Mouse (Mus musculus) limb, embryonic 12.5 days (tissue): Measurements from ENCODE around the gene Tmbim1. TPM values are rescaled to one million over a fixed set of nuclear protein-coding genes. Genes with fewer than 3 reads are reported as not detected.

Source experiments
- ATAC-seq: fragments of 200-750 bp; cut with Nextera tagmentation; 2 replicates; pipeline ENCODE4 v1.8.0; 2017; ENCODE audit warnings: low read depth, moderate TSS enrichment; ENCODE audit not compliant: insufficient number of reproducible peaks, insufficient read depth, low FRiP score, low TSS enrichment
- H3K27ac ChIP-seq: fragments of 300-500 bp; sonication (generic); 2 replicates; pipeline ENCODE4 v1.5.1; 2016; ENCODE audit warnings: mild to moderate bottlenecking, moderate library complexity
- H3K27me3 ChIP-seq: fragments of 300-500 bp; sonication (generic); 2 replicates; pipeline ENCODE4 v1.6.1; 2016; ENCODE audit warnings: mild to moderate bottlenecking, moderate library complexity
- H3K36me3 ChIP-seq: fragments of 300-500 bp; sonication (generic); 2 replicates; pipeline ENCODE4 v1.6.1; 2016; ENCODE audit warnings: mild to moderate bottlenecking, moderate library complexity
- H3K4me1 ChIP-seq: fragments of 300-500 bp; sonication (generic); replicated peaks from 2 replicates; pipeline ENCODE4 v1.6.1; 2016
- H3K4me2 ChIP-seq: fragments of 300-500 bp; sonication (generic); 2 replicates; pipeline ENCODE4 v1.6.1; 2016; ENCODE audit warnings: mild to moderate bottlenecking, moderate library complexity
- H3K4me3 ChIP-seq: fragments of 300-500 bp; sonication (generic); replicated peaks from 2 replicates; pipeline ENCODE4 v1.5.1; 2016; ENCODE audit warnings: mild to moderate bottlenecking
- H3K9ac ChIP-seq: fragments of 300-500 bp; sonication (generic); replicated peaks from 2 replicates; pipeline ENCODE4 v1.6.1; 2016; ENCODE audit warnings: mild to moderate bottlenecking, moderate library complexity
- H3K9me3 ChIP-seq: fragments of 300-500 bp; sonication (generic); 2 replicates; pipeline ENCODE4 v1.6.1; 2016; ENCODE audit warnings: mild to moderate bottlenecking, moderate library complexity
- WGBS: fragments of 180-500 bp; shearing (Covaris S2); methylation state at CpG from one replicate; pipeline ENCODE4 v1.1.7; 2016; 5-methylcytosine and 5-hydroxymethylcytosine counted together
- polyA plus RNA-seq: library from polyadenylated mRNA; unstranded; fragments of >200 nt; fragmentation: Nextera tagmentation; extraction: Ambion mirVana; gene quantifications from 2 replicates; pipeline ENCODE4 v1.2.1, GENCODE M21; 2016

The Tmbim1 gene
- polyA plus RNA-seq, 1 experiment from 2014 or later: 18.0 TPM

DNA sequence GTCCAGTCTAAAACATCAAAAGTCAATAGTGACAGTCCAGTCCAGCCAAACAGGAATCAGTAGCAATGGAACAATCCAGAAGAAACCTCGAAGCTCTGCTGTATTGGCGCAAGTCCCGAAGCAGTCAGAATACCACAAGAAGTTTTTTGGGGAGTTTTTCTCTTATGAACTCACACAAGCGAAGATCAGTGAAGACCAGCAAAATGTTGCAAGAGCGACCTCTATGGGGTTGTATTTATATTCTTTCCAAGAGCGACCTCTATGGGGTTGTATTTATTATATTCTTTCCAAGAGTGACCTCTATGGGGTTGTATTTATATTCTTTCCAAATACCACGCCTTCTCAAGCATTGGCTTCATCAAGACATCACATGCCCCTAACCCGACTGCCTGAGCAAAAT is 36.7 kb downstream of the Tmbim1 start:
- no peaks in the 10 kb centered on the region for H3K27me3 ChIP-seq
- no peak overlapping the region for H3K9ac ChIP-seq
- WGBS: 86% methylated on average over 8 of the region's 8 CpGs
- H3K27ac ChIP-seq: no peak overlapping the region
- no peaks in the 10 kb centered on the region for H3K9me3 ChIP-seq
- ATAC-seq: no peak
- H3K4me3 ChIP-seq: no peak overlapping the region
- H3K36me3 ChIP-seq: peaks cover 54% of the 10 kb centered on the region
- H3K4me2 ChIP-seq: no peak overlapping the region
- no peaks in the 10 kb centered on the region for H3K4me1 ChIP-seq

DNA sequence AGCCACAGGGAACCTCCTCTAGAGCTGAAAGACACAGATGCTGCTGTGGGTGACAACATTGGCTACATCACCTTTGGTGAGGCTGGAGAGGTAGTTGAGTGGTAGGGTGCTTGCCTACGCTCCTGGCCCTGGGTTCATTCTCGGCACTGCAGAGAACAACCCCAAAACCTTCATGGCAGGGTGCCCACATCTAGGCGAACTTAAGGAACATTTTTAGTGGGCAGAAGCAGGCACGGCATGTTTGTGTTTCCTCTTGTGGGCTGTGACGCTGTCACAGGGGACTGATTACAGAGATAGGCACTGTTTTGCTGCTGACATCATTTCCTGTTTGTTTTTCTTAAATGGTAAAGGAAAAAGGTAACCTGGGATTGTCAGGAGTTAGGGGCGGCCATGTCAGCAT is 42.9 kb downstream of the Tmbim1 start:
- 94% methylated on average over 6 of the region's 6 CpGs for WGBS
- H3K36me3 ChIP-seq: peaks cover 94% of the 10 kb centered on the region
- no peak for ATAC-seq

DNA sequence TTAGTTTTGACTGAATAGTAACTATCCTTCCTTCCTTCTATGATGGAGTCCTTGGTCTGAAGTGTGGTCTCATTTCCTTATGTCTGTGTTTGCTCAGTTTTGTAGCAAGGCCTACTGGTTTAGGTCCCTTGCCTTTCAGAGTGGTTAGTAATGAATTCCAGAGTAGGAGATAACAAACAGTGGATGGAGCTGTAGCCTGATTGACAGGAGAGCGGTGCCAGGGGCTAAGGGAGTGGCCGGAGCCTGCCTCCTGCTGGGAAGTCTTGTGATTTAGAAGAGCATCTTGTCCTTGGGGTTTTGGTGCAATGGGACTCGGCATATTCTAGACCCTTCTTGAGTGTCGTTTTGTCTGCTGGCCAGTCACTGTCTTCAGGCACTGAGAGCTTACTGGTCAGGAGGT is 48.6 kb downstream of the Tmbim1 start:
- Histone ChIP-seq H3K4me1 (no peaks in the 10 kb centered on the region), H3K9me3 (no peaks in the 10 kb centered on the region), H3K4me3 (no peak overlapping the region), H3K27me3 (no peaks in the 10 kb centered on the region), H3K4me2 (no peak overlapping the region), H3K27ac (no peak overlapping the region), H3K9ac (no peak overlapping the region), H3K36me3 (peaks cover 92% of the 10 kb centered on the region)
- ATAC-seq: no peak
- WGBS: 84% methylated on average over 4 of the region's 4 CpGs

More for the DNA sequence above, 42.9 kb downstream of the Tmbim1 start:
- Histone ChIP-seq H3K9me3 (no peaks in the 10 kb centered on the region), H3K9ac (no peak overlapping the region), H3K27ac (no peak overlapping the region), H3K4me1 (no peaks in the 10 kb centered on the region), H3K27me3 (no peaks in the 10 kb centered on the region), H3K4me3 (no peak overlapping the region), H3K4me2 (no peak overlapping the region)

DNA sequence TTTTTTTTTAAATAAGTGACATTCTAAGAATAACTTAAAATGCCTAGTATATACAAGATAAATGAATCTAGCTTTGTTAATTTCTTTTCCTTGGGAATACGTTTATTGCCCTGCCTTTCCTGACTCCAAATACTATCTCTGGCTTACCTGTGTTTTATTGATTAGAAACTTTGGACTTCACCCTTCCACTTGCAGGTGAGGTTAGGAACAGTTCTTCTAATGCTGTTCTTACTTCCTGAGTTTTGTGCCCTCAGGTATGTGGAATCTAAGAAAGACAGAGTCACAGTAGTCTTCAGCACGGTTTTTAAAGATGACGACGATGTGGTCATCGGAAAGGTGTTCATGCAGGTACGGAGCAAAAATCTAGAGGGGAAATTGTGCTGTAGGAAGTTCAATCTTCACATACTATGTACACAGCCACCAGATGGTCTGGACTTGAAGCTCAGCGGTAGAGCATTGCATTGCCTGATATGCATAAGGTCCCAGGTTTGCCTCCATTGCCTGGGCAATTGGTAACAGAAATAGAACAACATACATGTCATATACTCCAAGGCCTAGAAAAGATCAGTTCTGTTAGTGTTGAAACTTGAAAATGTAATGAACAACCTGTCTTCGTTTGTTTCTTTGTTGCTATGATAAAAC is 49.6 kb downstream of the Tmbim1 start:
- Histone ChIP-seq H3K4me2 (no peak overlapping the region), H3K9me3 (no peaks in the 10 kb centered on the region), H3K27me3 (no peaks in the 10 kb centered on the region), H3K4me3 (no peak overlapping the region), H3K36me3 (peaks cover 92% of the 10 kb centered on the region), H3K27ac (no peak overlapping the region), H3K4me1 (no peaks in the 10 kb centered on the region), H3K9ac (no peak overlapping the region)
- WGBS: 96% methylated on average over 8 of the region's 8 CpGs
- ATAC-seq: no peak

DNA sequence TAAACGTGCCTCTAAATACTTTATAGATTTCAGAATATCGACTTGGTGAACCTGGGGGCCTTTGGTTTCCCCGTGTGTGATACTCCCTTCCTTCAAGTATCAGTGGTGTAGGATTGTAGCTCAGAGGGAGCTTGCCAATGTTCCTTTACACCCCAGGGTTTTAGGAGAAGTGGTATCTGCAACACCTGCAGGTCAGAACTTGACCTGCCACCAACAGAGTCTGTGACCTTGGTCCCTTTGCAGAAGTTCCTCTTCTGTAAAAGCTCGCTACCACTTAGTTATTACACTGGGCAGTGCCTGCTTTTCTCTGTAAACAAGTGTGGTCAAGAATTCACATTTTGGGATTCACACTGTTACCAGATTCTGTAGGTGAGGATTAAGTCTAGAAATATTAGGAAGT is 55.3 kb downstream of the Tmbim1 start:
- Histone ChIP-seq H3K9ac (no peak overlapping the region), H3K36me3 (peaks cover 91% of the 10 kb centered on the region), H3K4me3 (no peak overlapping the region), H3K27ac (no peak overlapping the region), H3K9me3 (no peaks in the 10 kb centered on the region), H3K4me2 (no peak overlapping the region), H3K27me3 (no peaks in the 10 kb centered on the region), H3K4me1 (peaks cover 12% of the 10 kb centered on the region; the same call in 1 of the 2 replicates)
- WGBS: 87% methylated on average over 4 of the region's 4 CpGs
- ATAC-seq: no peak

DNA sequence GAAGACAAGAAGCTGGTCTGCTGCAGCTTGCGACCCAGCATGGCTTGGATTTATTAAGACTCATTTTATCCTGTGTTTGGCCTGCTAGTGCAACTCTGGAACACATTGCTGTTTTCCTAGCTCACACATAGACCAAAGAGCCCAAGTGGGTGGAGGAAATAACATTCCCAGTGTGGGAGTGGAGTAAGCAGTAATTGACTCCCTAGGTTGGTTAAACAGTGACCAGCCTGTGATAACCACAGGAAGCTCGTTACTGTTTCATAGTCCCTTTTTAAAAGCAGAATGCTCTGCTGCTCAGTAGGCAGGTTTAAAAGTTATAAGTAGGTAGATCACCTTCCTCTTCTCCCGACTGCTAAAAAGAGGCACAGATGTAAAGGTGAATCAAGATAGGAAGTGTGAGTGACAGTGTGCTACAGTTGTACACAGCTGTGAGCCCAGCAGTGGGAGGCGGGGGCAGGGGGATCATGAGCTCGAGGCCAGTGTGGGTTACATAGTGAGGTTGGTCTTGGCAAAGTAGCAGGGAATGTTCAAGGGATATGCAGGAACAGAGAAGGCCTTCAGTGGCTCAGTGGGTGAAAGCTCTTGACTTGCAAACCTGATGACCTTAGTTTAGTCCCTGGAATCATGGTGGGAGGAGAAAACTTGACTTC is 56.0 kb downstream of the Tmbim1 start:
- H3K27ac ChIP-seq: peak overlapping the region; percentile 47; the same call in 1 of the 2 replicates
- no peaks in the 10 kb centered on the region for H3K27me3 ChIP-seq
- ATAC-seq: no peak
- peaks cover 15% of the 10 kb centered on the region; the same call in 1 of the 2 replicates for H3K4me1 ChIP-seq
- no peak overlapping the region for H3K4me3 ChIP-seq
- H3K4me2 ChIP-seq: no peak overlapping the region
- 55% methylated on average over 5 of the region's 5 CpGs for WGBS
- no peaks in the 10 kb centered on the region for H3K9me3 ChIP-seq
- no peak overlapping the region for H3K9ac ChIP-seq
- peaks cover 85% of the 10 kb centered on the region for H3K36me3 ChIP-seq

DNA sequence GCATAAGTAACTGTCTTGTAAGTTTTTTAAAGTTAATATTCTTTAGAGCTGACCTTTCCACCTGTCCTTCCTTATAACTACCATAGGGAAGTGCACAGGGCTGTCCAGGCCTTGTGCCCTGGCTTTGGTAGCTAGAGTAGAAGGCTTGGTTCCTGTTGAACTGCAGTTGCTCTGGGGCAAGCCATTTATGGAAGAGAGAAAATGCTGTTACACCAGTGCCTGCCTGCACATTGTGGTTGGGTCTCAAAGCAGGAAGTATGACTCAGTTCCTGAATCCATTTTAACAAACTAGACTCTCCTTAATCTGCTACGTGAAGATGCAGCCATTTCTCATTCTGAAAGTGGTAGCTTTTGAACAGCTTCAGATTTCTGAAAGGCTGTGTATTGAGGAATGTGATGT is 56.6 kb downstream of the Tmbim1 start:
- no peaks in the 10 kb centered on the region for H3K27me3 ChIP-seq
- WGBS: 65% methylated on average over 1 of the region's 1 CpGs
- no peak overlapping the region for H3K9ac ChIP-seq
- peak overlapping the region; percentile 47; the same call in 1 of the 2 replicates for H3K27ac ChIP-seq
- no peaks in the 10 kb centered on the region for H3K9me3 ChIP-seq
- no peak for ATAC-seq
- H3K4me1 ChIP-seq: peaks cover 15% of the 10 kb centered on the region; the same call in 1 of the 2 replicates
- H3K4me3 ChIP-seq: no peak overlapping the region
- H3K4me2 ChIP-seq: no peak overlapping the region
- H3K36me3 ChIP-seq: peaks cover 78% of the 10 kb centered on the region

DNA sequence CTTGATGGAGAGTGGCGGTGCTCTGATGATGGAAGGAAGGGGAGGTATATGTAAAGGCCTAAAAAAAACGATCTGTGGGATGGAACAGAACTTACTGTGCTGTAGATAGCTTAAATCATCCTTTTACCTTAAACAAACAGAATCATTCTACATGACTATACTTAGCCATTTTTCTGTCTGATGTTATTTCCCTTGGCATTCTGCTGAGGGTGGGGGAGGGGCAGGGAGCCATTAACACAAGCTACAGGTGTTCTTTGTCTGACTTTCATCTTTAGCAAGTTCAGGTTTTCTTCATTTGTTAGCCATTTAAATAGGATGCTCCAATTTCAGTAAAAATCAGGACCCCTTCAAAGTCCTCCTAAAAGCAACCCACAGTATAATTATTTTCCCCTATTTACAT is 59.9 kb downstream of the Tmbim1 start:
- H3K27ac ChIP-seq: no peak overlapping the region
- H3K4me2 ChIP-seq: no peak overlapping the region
- H3K27me3 ChIP-seq: no peaks in the 10 kb centered on the region
- H3K4me1 ChIP-seq: peaks cover 15% of the 10 kb centered on the region
- no peak overlapping the region for H3K9ac ChIP-seq
- H3K9me3 ChIP-seq: no peaks in the 10 kb centered on the region
- peaks cover 46% of the 10 kb centered on the region for H3K36me3 ChIP-seq
- 88% methylated on average over 2 of the region's 2 CpGs for WGBS
- no peak for ATAC-seq
- H3K4me3 ChIP-seq: no peak overlapping the region

DNA sequence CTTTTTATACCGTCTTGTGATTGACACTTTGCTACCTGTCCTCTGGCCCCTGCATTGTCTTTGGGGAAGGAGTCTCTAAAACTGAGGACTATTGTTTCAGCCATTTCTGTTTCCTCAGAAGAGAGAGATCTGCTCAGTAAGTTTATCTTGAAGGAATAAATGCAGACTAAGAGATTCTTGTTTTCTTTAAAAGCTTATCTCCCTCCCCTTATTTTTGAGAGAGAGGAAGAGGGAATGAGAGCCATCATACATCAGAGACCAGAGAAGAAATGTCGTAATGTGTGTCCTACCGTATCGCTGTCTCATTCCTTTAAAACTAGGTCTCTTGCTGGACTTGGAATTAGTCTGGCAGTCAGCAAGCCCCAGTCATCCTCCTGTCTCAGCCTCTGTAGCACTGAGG is 64.6 kb downstream of the Tmbim1 start:
- Histone ChIP-seq H3K4me3 (no peak overlapping the region), H3K4me1 (peaks cover 40% of the 10 kb centered on the region), H3K4me2 (no peak overlapping the region), H3K27me3 (no peaks in the 10 kb centered on the region), H3K27ac (no peak overlapping the region), H3K9me3 (no peaks in the 10 kb centered on the region), H3K36me3 (0 out of 2 replicates have a peak, but pooled peaks cover under 1% of the 10 kb centered on the region), H3K9ac (no peak overlapping the region)
- 93% methylated on average over 4 of the region's 4 CpGs for WGBS
- no peak for ATAC-seq

DNA sequence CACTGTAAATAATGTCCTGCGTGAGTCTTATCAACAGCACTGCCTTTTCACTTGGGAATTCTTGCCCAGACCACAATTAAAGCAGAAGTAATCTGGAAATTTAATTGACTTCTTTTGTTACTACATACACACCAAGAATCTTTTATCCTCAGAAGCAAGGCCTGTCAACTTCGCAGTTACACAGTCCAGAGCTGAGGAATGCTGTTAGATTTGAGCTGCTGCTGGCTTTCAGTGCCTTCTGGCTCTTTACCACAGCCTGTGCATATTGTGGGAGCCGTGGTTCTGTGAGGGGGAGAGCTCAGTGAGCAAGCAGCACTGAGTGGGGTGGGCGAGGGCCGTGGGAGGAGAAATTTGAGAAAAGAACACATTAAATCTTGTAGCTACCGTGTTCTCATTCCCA is 65.1 kb downstream of the Tmbim1 start:
- no peak overlapping the region for H3K27ac ChIP-seq
- H3K36me3 ChIP-seq: no peaks in the 10 kb centered on the region
- H3K9ac ChIP-seq: no peak overlapping the region
- ATAC-seq: no peak
- H3K4me3 ChIP-seq: no peak overlapping the region
- H3K9me3 ChIP-seq: no peaks in the 10 kb centered on the region
- 65% methylated on average over 6 of the region's 6 CpGs for WGBS
- no peak overlapping the region for H3K4me2 ChIP-seq
- H3K27me3 ChIP-seq: no peaks in the 10 kb centered on the region
- H3K4me1 ChIP-seq: peaks cover 38% of the 10 kb centered on the region

DNA sequence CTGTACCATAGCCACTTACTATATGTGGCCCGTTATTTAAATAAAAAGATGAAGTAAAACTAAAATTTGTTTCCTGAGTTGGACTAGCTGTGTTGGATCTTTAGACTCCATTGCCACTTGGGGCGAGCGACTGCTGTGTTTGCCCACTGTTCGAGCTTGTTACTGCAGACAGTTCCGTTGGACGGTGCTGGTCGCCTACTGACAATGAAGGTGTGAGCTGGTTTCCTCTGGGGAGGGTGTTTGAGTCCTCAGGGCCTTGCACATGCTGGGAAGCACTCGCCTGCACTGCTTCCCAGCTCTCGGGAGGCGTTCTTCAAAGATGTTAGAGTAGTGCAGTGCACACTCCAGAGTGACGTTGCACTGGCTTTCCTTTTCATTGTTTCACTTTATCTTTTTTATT is 65.8 kb downstream of the Tmbim1 start:
- Histone ChIP-seq H3K4me2 (peak overlapping the region; percentile 81; the same call in 1 of the 2 replicates), H3K36me3 (no peaks in the 10 kb centered on the region), H3K9me3 (no peaks in the 10 kb centered on the region), H3K4me1 (peaks cover 33% of the 10 kb centered on the region), H3K4me3 (no peak overlapping the region), H3K27ac (no peak overlapping the region), H3K27me3 (no peaks in the 10 kb centered on the region), H3K9ac (peak overlapping the region; percentile 37; the same call in 1 of the 2 replicates)
- 67% methylated on average over 11 of the region's 11 CpGs for WGBS
- ATAC-seq: no peak
